Mouse (Mus musculus): Measurements from ENCODE around the gene Olfr282.

Olfr282 gene

DNA sequence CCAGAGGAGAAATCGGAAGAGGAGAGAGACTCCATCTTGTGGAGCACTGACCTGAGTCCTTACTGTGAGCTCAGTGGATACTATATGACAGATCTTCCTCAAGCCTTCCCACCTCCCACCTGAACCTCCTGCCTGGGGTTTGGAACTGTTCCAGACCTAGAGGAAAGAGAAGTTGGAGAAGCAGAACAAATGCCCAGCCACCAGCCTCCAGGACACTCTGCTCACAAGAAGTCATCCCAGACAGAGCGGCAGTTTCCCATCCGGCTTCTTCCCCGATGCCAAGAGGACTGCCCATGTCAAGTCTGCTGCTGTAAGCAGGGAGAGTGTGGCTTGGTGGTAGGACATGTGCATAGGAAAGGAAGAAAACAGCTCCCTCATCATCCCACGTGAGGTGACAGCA, 45.3 kb downstream of the Olfr282 start:
- no peak for DNase-seq

DNA sequence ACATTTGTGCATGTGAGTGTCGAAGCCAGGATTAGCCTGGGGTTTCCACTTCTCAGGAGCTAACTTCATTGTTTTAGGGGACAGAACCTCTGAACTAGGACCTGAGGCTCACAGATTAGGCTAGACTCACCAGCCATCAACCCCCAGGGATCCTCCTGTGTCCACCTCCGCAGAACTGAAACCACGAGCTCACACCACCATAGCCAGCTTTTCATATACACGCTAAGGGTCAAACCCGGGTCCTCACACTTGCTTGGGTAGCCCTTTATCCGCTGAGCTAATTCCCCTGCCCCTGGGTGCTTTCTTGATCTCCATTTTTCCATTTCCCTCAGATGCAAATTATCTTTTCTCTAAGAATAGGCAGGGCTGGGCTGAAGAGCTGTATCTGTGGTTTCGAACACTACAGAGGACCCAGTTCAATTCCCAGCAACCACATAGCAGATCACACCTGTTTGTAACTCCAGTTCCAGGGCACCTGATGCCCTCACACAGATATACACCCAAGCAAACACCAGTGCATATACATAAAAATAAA, 48.6 kb downstream of the Olfr282 start:
- no peak for DNase-seq

DNA sequence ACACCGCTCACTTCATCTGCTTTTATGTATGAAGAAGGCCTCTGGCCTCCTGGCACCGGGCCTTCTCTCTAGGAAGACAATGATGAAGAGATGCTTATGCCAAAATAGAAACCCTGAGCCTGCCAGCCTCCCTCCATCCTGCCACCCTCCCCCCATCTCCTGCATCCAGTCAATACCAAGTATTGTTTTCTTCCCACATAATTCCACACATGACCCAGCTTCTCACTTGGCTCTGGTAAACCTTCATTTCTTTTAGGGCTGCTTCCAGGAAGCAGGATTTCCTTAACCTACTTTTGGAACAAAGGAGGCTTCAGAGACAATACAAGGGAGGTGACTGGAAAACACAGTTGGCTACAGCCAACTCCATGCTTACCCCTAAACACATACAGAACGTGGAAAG, 51.7 kb downstream of the Olfr282 start, which contains the start of gene Lalba:
TSS of gene Lalba (minus strand) at position 21 of the 400 bp plus-strand sequence.
- no peak for DNase-seq

DNA sequence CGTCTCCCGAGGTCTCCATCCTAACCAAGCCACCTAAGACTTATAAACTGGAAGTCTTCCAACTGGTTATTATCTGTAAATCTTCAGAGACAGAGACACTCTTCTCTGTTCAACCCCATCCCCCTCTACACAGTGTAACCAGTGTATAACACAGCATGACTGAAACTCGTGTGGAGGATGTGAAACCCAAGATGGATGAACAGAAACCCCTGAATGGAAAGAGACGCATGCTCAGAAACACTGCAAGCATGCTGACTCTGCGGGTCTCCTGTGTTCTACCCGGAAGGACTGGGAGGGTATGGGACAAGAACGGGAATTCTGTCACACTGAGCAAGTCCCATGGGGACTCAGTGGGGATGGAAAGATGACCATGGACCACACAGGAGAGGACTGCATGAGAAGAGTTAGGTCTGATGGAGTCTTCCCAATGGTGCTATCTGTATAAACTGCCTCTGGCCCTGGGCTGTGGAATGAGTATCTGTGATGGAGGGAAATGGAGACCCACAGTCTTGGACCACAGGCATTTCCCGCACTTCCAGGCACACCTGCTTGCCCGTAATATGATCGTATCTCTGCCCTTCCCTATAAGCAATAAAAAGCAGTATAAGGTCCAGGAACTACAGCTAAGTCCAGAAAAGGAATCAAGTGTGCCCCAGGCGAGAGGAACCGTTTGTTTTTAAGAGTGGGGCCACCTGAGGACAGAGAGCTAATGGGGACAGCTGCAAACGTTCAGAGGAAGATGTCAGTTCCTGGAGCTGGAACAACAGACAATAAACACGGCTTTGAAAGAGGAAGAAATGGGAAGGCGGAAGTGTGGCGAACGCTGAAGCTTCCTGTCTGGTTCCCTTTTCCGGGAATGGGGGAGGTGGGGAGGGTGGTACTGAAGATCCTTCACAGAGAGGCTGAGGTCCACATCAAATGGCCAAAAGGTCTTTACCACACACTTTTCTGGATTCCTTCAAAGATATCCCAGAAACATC, 53.2 kb downstream of the Olfr282 start:
- DNase-seq, result no peak

DNA sequence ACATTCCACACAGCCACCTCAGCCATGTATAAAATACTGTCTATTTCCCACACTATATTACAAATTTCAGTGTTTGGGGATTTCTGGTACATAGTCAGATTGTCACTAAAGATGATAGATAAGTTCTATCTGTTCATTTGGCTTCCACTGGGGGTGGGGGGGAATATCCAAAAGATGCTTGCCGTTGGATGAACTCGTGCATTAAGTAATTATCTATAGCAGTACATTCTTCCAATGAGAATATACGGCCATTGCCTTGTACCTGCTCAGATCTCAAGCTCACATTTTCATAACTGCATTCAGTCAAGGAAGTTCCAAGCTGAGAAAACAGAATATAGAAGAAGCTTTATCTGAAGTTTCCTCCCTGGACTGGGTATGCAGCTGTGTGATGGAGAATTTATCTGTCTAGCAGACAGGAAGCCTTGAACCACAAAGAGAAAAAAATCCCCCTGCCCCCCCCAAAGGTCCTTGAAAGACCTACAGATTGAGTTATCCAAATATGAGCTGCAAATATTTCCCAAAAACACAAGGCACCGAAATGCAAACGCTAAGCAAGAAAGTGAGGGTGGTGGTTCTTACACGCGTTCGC, 55.5 kb downstream of the Olfr282 start:
- DNase-seq, result no peak

All from thymus, postnatal 36 days (tissue).